In genomic region chr15:99674866-99675265, GRCm38 (mm10) we compare ENCODE assay signal across 27 mouse cellular contexts. TPM values are rescaled to one million over a fixed set of nuclear protein-coding genes. Genes with fewer than 3 reads are reported as not detected.
DNase-seq lines count a peak whose midpoint lies in the region; ATAC-seq and TF ChIP-seq lines count a peak whose summit lies in the region.
"Had no signal": no experiment of that assay in that cellular context is flagged by ENCODE, and none has a peak within 500 bp of the region (broad histone marks: within the 10 kb centered on the region; RNA-seq: fewer than 3 reads in every experiment).

No protein-coding gene starts in this region.

- 79% methylated on average over 3 of the region's 3 CpGs for WGBS in hindbrain, embryonic 13.5 days
- 74% methylated on average over 3 of the region's 3 CpGs for WGBS in hindbrain, embryonic 10.5 days
- 74% methylated on average over 3 of the region's 3 CpGs for WGBS in hindbrain, embryonic 15.5 days
- WGBS in midbrain, postnatal 0 days = 78% methylated on average over 3 of the region's 3 CpGs

- peak overlapping the region; percentile 26 for H3K4me3 ChIP-seq in hindbrain, embryonic 13.5 days
- H3K4me3 ChIP-seq in hindbrain, embryonic 10.5 days = no peak overlapping the region
- H3K4me3 ChIP-seq in hindbrain, embryonic 15.5 days = 0 out of 2 replicates have a peak overlapping the region, but pooled peaks have one; percentile 11
- H3K4me3 ChIP-seq in midbrain, postnatal 0 days (ENCODE audit: low read depth, low read length) = peak overlapping the region; percentile 9; the same call in 1 of the 2 replicates
- H3K4me3 ChIP-seq: heart, adult 2 months; limb, embryonic 13.5 days; liver, embryonic 12.5 days; stomach, embryonic 15.5 days had no signal

- H3K27ac ChIP-seq in hindbrain, embryonic 13.5 days = peak overlapping the region; percentile 35; the same call in 1 of the 2 replicates
- H3K27ac ChIP-seq in hindbrain, embryonic 10.5 days = no peak overlapping the region
- no peak overlapping the region; the same call in 1 of the 2 replicates for H3K27ac ChIP-seq in hindbrain, embryonic 15.5 days (replicated peaks)
- H3K27ac ChIP-seq in midbrain, postnatal 0 days (ENCODE audit: low read depth, low read length) = no peak overlapping the region
- H3K27ac ChIP-seq: heart, adult 2 months; limb, embryonic 13.5 days; liver, embryonic 12.5 days; stomach, embryonic 15.5 days had no signal

- H3K9me3 ChIP-seq in hindbrain, embryonic 13.5 days = no peaks in the 10 kb centered on the region
- H3K9me3 ChIP-seq in hindbrain, embryonic 10.5 days = no peaks in the 10 kb centered on the region
- H3K9me3 ChIP-seq in hindbrain, embryonic 15.5 days = no peaks in the 10 kb centered on the region
- no peaks in the 10 kb centered on the region for H3K9me3 ChIP-seq in midbrain, postnatal 0 days (ENCODE audit: low read length)
- H3K9me3 ChIP-seq: limb, embryonic 13.5 days; liver, embryonic 12.5 days; stomach, embryonic 15.5 days had no signal

- H3K36me3 ChIP-seq in hindbrain, embryonic 13.5 days = peaks cover 13% of the 10 kb centered on the region; the same call in 1 of the 2 replicates
- H3K36me3 ChIP-seq in hindbrain, embryonic 10.5 days = no peaks in the 10 kb centered on the region
- H3K36me3 ChIP-seq in hindbrain, embryonic 15.5 days = no peaks in the 10 kb centered on the region
- peaks cover 14% of the 10 kb centered on the region; the same call in 1 of the 2 replicates for H3K36me3 ChIP-seq in midbrain, postnatal 0 days (ENCODE audit: insufficient read depth, low read length)
- H3K36me3 ChIP-seq: limb, embryonic 13.5 days; liver, embryonic 12.5 days; stomach, embryonic 15.5 days had no signal

- peak; percentile 57 for DNase-seq in cerebellum, adult 9-10 months
- DNase-seq in cerebellum, adult 11-12 months = no peak
- no peak for DNase-seq in hindbrain, embryonic 10.5 days (ENCODE audit: low spot score)
- DNase-seq in midbrain, postnatal 0 days (ENCODE audit: low spot score) = no peak
- no peak for DNase-seq in frontal cortex, postnatal 10 days (ENCODE audit: low spot score in 2 of 2)
- DNase-seq in kidney, postnatal 10 days = no peak
- DNase-seq: adrenal gland, postnatal 36 days; gastrocnemius, postnatal 36 days; heart, adult 2 months; kidney, adult 18-20 months; layer of hippocampus, adult 9-11 months; lung, adult 18-20 months; lung, postnatal 10 days; right cerebral cortex, adult 18-20 months; thymus, postnatal 25 days had no signal

- peaks cover 89% of the 10 kb centered on the region for H3K4me1 ChIP-seq in hindbrain, embryonic 13.5 days (replicated peaks)
- peaks cover 62% of the 10 kb centered on the region for H3K4me1 ChIP-seq in hindbrain, embryonic 10.5 days (replicated peaks)
- peaks cover 84% of the 10 kb centered on the region for H3K4me1 ChIP-seq in hindbrain, embryonic 15.5 days (replicated peaks)
- H3K4me1 ChIP-seq in midbrain, postnatal 0 days (ENCODE audit: insufficient read depth, low read length) = peaks cover 33% of the 10 kb centered on the region

- H3K27me3 ChIP-seq in hindbrain, embryonic 13.5 days = 0 out of 2 replicates have a peak, but pooled peaks cover 5% of the 10 kb centered on the region
- peaks cover 45% of the 10 kb centered on the region for H3K27me3 ChIP-seq in hindbrain, embryonic 10.5 days (ENCODE audit: insufficient read depth, poor library complexity, severe bottlenecking)
- H3K27me3 ChIP-seq in hindbrain, embryonic 15.5 days = no peaks in the 10 kb centered on the region
- H3K27me3 ChIP-seq in midbrain, postnatal 0 days (ENCODE audit: insufficient read depth, low read length) = no peaks in the 10 kb centered on the region

- H3K4me2 ChIP-seq in hindbrain, embryonic 13.5 days = peak overlapping the region; percentile 68
- H3K4me2 ChIP-seq in hindbrain, embryonic 15.5 days = peak overlapping the region; percentile 72
- H3K4me2 ChIP-seq in midbrain, postnatal 0 days (ENCODE audit: low read depth, low read length, poor library complexity, severe bottlenecking) = peak overlapping the region; percentile 44
- H3K4me2 ChIP-seq: limb, embryonic 13.5 days; liver, embryonic 12.5 days; stomach, embryonic 15.5 days had no signal

- TF ChIP-seq CTCF in midbrain, postnatal 0 days (IDR thresholded peaks at IDR 0.05) = no peak

- peak overlapping the region; percentile 35 for H3K9ac ChIP-seq in hindbrain, embryonic 13.5 days
- peak overlapping the region; percentile 22; the same call in 1 of the 2 replicates for H3K9ac ChIP-seq in hindbrain, embryonic 15.5 days
- H3K9ac ChIP-seq in midbrain, postnatal 0 days (replicated peaks; ENCODE audit: low read length, poor library complexity, severe bottlenecking) = no peak overlapping the region
- H3K9ac ChIP-seq: limb, embryonic 13.5 days; liver, embryonic 12.5 days; stomach, embryonic 15.5 days had no signal

- no peak for ATAC-seq in hindbrain, embryonic 13.5 days (ENCODE audit: low FRiP score)
- no peak for ATAC-seq in hindbrain, embryonic 15.5 days (ENCODE audit: low FRiP score, low read depth)
- no peak for ATAC-seq in midbrain, postnatal 0 days (ENCODE audit: low FRiP score)
- ATAC-seq: CD4-positive, CD25-positive, alpha-beta regulatory T cell, adult 4 months; forebrain, embryonic 14.5 days; inflammation-experienced regulatory T-cells, adult 6 months; liver, embryonic 12.5 days had no signal

RNA-seq across cellular contexts. Expression of gene Asic1, which starts 4.7 kb away (rescaled TPM):
- 58.3 and 63.0 TPM in 2 replicates for polyA plus RNA-seq in hindbrain, embryonic 13.5 days (2015; fragmentation: Nextera tagmentation; extraction: Ambion mirVana)
- polyA plus RNA-seq in hindbrain, embryonic 10.5 days (2016; fragmentation: Nextera tagmentation; extraction: Ambion mirVana) = 12.6 and 29.0 TPM in 2 replicates
- polyA plus RNA-seq in hindbrain, embryonic 15.5 days (2015; fragmentation: Nextera tagmentation; extraction: Ambion mirVana) = 58.1 and 63.6 TPM in 2 replicates
- total RNA-seq in midbrain, postnatal 0 days (2014; rRNA removed) = 138 and 150 TPM in 2 replicates
- polyA plus RNA-seq in midbrain, postnatal 0 days (2015; fragmentation: Nextera tagmentation; extraction: Ambion mirVana) = 37.3 and 42.1 TPM in 2 replicates

RNA-seq across cellular contexts. Expression of gene Racgap1, which starts 23.4 kb away (rescaled TPM):
- 97.6 and 102 TPM in 2 replicates for polyA plus RNA-seq in hindbrain, embryonic 13.5 days (2015; fragmentation: Nextera tagmentation; extraction: Ambion mirVana)
- polyA plus RNA-seq in hindbrain, embryonic 10.5 days (2016; fragmentation: Nextera tagmentation; extraction: Ambion mirVana) = 193 and 219 TPM in 2 replicates
- polyA plus RNA-seq in hindbrain, embryonic 15.5 days (2015; fragmentation: Nextera tagmentation; extraction: Ambion mirVana) = 63.3 and 67.1 TPM in 2 replicates
- total RNA-seq in midbrain, postnatal 0 days (2014; rRNA removed) = 27.0 and 32.9 TPM in 2 replicates
- 27.2 TPM in 2 replicates for polyA plus RNA-seq in midbrain, postnatal 0 days (2015; fragmentation: Nextera tagmentation; extraction: Ambion mirVana)

RNA-seq across cellular contexts. Expression of gene Smarcd1, which starts 27.1 kb away (rescaled TPM):
- polyA plus RNA-seq in hindbrain, embryonic 13.5 days (2015; fragmentation: Nextera tagmentation; extraction: Ambion mirVana) = 134 and 145 TPM in 2 replicates
- 101 and 118 TPM in 2 replicates for polyA plus RNA-seq in hindbrain, embryonic 10.5 days (2016; fragmentation: Nextera tagmentation; extraction: Ambion mirVana)
- polyA plus RNA-seq in hindbrain, embryonic 15.5 days (2015; fragmentation: Nextera tagmentation; extraction: Ambion mirVana) = 89.1 and 96.4 TPM in 2 replicates
- 83.0 and 93.0 TPM in 2 replicates for total RNA-seq in midbrain, postnatal 0 days (2014; rRNA removed)
- polyA plus RNA-seq in midbrain, postnatal 0 days (2015; fragmentation: Nextera tagmentation; extraction: Ambion mirVana) = 77.7 and 92.2 TPM in 2 replicates

RNA-seq across cellular contexts. Expression of gene Gm17349, which starts 30.4 kb away (rescaled TPM):
- polyA plus RNA-seq in hindbrain, embryonic 13.5 days (2015; fragmentation: Nextera tagmentation; extraction: Ambion mirVana) = not detected in 2 replicates
- polyA plus RNA-seq in hindbrain, embryonic 10.5 days (2016; fragmentation: Nextera tagmentation; extraction: Ambion mirVana) = not detected in 2 replicates
- not detected in 2 replicates for polyA plus RNA-seq in hindbrain, embryonic 15.5 days (2015; fragmentation: Nextera tagmentation; extraction: Ambion mirVana)
- not detected in 2 replicates for total RNA-seq in midbrain, postnatal 0 days (2014; rRNA removed)
- not detected in 2 replicates for polyA plus RNA-seq in midbrain, postnatal 0 days (2015; fragmentation: Nextera tagmentation; extraction: Ambion mirVana)
- polyA plus RNA-seq: CD4-positive, CD25-positive, alpha-beta regulatory T cell, adult 4 months; embryonic facial prominence, embryonic 14.5 days; forebrain, embryonic 14.5 days; heart, adult 2 months; heart, embryonic 14.5 days; inflammation-experienced regulatory T-cells, adult 6 months; kidney, embryonic 16.5 days; large intestine, adult 2 months; limb, embryonic 13.5 days; liver, embryonic 12.5 days; stomach, embryonic 15.5 days had no signal

RNA-seq across cellular contexts. Expression of gene Gpd1, which starts 42.4 kb away (rescaled TPM):
- polyA plus RNA-seq in hindbrain, embryonic 13.5 days (2015; fragmentation: Nextera tagmentation; extraction: Ambion mirVana) = 1.6 and 2.1 TPM in 2 replicates
- 0.54 and 0.78 TPM in 2 replicates for polyA plus RNA-seq in hindbrain, embryonic 10.5 days (2016; fragmentation: Nextera tagmentation; extraction: Ambion mirVana)
- polyA plus RNA-seq in hindbrain, embryonic 15.5 days (2015; fragmentation: Nextera tagmentation; extraction: Ambion mirVana) = 3.6 and 4.7 TPM in 2 replicates
- 2.8 and 3.3 TPM in 2 replicates for total RNA-seq in midbrain, postnatal 0 days (2014; rRNA removed)
- polyA plus RNA-seq in midbrain, postnatal 0 days (2015; fragmentation: Nextera tagmentation; extraction: Ambion mirVana) = 1.1 and 1.2 TPM in 2 replicates
